ENCODE assay signal across 19 mouse cellular contexts in the genomic region with DNA sequence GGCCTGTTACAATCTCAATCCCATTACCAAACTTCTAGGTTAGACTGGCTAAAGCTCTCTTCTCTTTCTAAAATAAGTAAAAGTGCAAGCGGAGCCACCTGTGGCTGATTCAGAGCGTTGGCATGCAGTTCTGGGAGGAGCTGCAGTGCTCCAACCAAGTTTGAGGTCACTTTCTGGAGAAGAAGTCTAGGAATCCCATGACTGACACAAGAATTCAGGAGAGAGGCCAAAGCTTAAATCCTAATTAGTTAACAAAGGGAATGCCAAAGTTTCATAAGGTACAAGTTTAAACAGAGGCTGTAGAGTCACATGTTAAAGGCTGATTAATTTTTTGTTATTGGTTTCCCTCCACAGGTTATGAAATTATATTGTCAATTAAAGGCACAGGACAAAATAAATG.
A peak's percentile ranks its signal among the peaks of the same experiment; 100 is the strongest.
DNase-seq lines count a peak whose midpoint lies in the region; ATAC-seq and TF ChIP-seq lines count a peak whose summit lies in the region.
"Had no signal": no experiment of that assay in that cellular context is flagged by ENCODE, and none has a peak within 500 bp of the region (broad histone marks: within the 10 kb centered on the region; RNA-seq: fewer than 3 reads in every experiment).

No protein-coding gene starts in this region.

- ATAC-seq in kidney, embryonic 14.5 days (ENCODE audit: low FRiP score, low TSS enrichment), result no peak
- ATAC-seq in midbrain, embryonic 13.5 days, result no peak
- ATAC-seq: forebrain, embryonic 13.5 days; hindbrain, embryonic 16.5 days; intestine, postnatal 0 days; liver, embryonic 12.5 days had no signal

- no peak overlapping the region for H3K9ac ChIP-seq in kidney, embryonic 14.5 days (ENCODE audit: low read depth, low read length)
- H3K9ac ChIP-seq in midbrain, embryonic 13.5 days (replicated peaks), result no peak overlapping the region
- H3K9ac ChIP-seq: embryonic facial prominence, embryonic 15.5 days; forebrain, embryonic 13.5 days; liver, embryonic 12.5 days had no signal

- no peak overlapping the region for H3K4me2 ChIP-seq in kidney, embryonic 14.5 days (replicated peaks; ENCODE audit: low read depth, low read length)
- H3K4me2 ChIP-seq in midbrain, embryonic 13.5 days (replicated peaks), result no peak overlapping the region
- H3K4me2 ChIP-seq: embryonic facial prominence, embryonic 15.5 days; forebrain, embryonic 13.5 days; liver, embryonic 12.5 days had no signal

- H3K4me1 ChIP-seq in kidney, embryonic 14.5 days (ENCODE audit: control insufficient read depth, insufficient read depth, low read length), result no peaks in the 10 kb centered on the region
- no peaks in the 10 kb centered on the region for H3K4me1 ChIP-seq in lung, adult 2 months (ENCODE audit: control insufficient read depth, insufficient read depth, low read length)
- H3K4me1 ChIP-seq in midbrain, embryonic 13.5 days (replicated peaks), result no peaks in the 10 kb centered on the region
- H3K4me1 ChIP-seq: embryonic facial prominence, embryonic 15.5 days; forebrain, embryonic 13.5 days; limb, embryonic 10.5 days; liver, embryonic 12.5 days had no signal

- TF ChIP-seq CTCF in lung, adult 2 months (IDR thresholded peaks at IDR 0.05; ENCODE audit: insufficient read depth, low read length), result no peak

- H3K27ac ChIP-seq in kidney, embryonic 14.5 days (ENCODE audit: low read depth, low read length), result no peak overlapping the region
- no peak overlapping the region for H3K27ac ChIP-seq in midbrain, embryonic 13.5 days
- H3K27ac ChIP-seq: embryonic facial prominence, embryonic 15.5 days; forebrain, embryonic 13.5 days; left cerebral cortex, adult 2 months; limb, embryonic 10.5 days; liver, embryonic 12.5 days had no signal

- no peaks in the 10 kb centered on the region for H3K27me3 ChIP-seq in kidney, embryonic 14.5 days (ENCODE audit: control insufficient read depth, insufficient read depth, low read length)
- H3K27me3 ChIP-seq in midbrain, embryonic 13.5 days, result no peaks in the 10 kb centered on the region
- H3K27me3 ChIP-seq: CH12.LX; embryonic facial prominence, embryonic 15.5 days; forebrain, embryonic 13.5 days; liver, embryonic 12.5 days had no signal

- no peak overlapping the region for H3K4me3 ChIP-seq in kidney, embryonic 14.5 days (ENCODE audit: low read length)
- H3K4me3 ChIP-seq in lung, adult 2 months (replicated peaks; ENCODE audit: extremely low read depth, low read depth, low read length), result no peak overlapping the region
- no peak overlapping the region for H3K4me3 ChIP-seq in midbrain, embryonic 13.5 days (replicated peaks)
- H3K4me3 ChIP-seq: embryonic facial prominence, embryonic 15.5 days; forebrain, embryonic 13.5 days; left cerebral cortex, adult 2 months; limb, embryonic 10.5 days; liver, embryonic 12.5 days had no signal

- DNase-seq in adrenal gland, postnatal 14 days, result peak; percentile 4
- no peak for DNase-seq in adrenal gland, adult 2 months
- DNase-seq in kidney, adult 11 months, result peak; percentile 7
- peak; percentile 6 for DNase-seq in lung, postnatal 36 days
- no peak for DNase-seq in lung, adult 2 months
- DNase-seq in gonadal fat pad, adult 2 months (ENCODE audit: low read depth), result peak; percentile 94
- DNase-seq: adrenal gland, postnatal 36 days; cerebellum, adult 9-10 months; thymus, adult 2 months had no signal

- TF ChIP-seq POLR2A in lung, adult 2 months (IDR thresholded peaks at IDR 0.05; ENCODE audit: borderline replicate concordance, extremely low read depth, low read depth, low read length), result no peak

- no peaks in the 10 kb centered on the region for H3K36me3 ChIP-seq in kidney, embryonic 14.5 days (ENCODE audit: control insufficient read depth, insufficient read depth, low read length)
- H3K36me3 ChIP-seq in midbrain, embryonic 13.5 days, result no peaks in the 10 kb centered on the region
- H3K36me3 ChIP-seq: embryonic facial prominence, embryonic 15.5 days; limb, embryonic 10.5 days; liver, embryonic 12.5 days had no signal

- 76% methylated on average over 2 of the region's 2 CpGs for WGBS in kidney, embryonic 14.5 days
- 55% methylated on average over 2 of the region's 2 CpGs for WGBS in lung, adult 2 months
- WGBS in midbrain, embryonic 13.5 days, result 81% methylated on average over 2 of the region's 2 CpGs

- H3K9me3 ChIP-seq in kidney, embryonic 14.5 days (ENCODE audit: control insufficient read depth, low read length), result no peaks in the 10 kb centered on the region
- no peaks in the 10 kb centered on the region for H3K9me3 ChIP-seq in midbrain, embryonic 13.5 days
- H3K9me3 ChIP-seq: embryonic facial prominence, embryonic 15.5 days; forebrain, embryonic 13.5 days; limb, embryonic 10.5 days; liver, embryonic 12.5 days had no signal

Comparison
In these comparisons a context has a peak if more than half of its experiments do, and no peak if none do; other contexts are left out.
1. DNase-seq: peak in adrenal gland, postnatal 14 days (single experiment), kidney, adult 11 months (single experiment), lung, postnatal 36 days (single experiment) and gonadal fat pad, adult 2 months (single experiment); none in adrenal gland, adult 2 months (single experiment) and lung, adult 2 months (single experiment).